Comparison of ENCODE assay signal across 10 mouse cellular contexts in genomic region chr9:53376820-53377219, GRCm38 (mm10). TPM values are rescaled to one million over a fixed set of nuclear protein-coding genes. Genes with fewer than 3 reads are reported as not detected.
DNase-seq lines count a peak whose midpoint lies in the region; ATAC-seq and TF ChIP-seq lines count a peak whose summit lies in the region.
"Had no signal": no experiment of that assay in that cellular context is flagged by ENCODE, and none has a peak within 500 bp of the region (broad histone marks: within the 10 kb centered on the region; RNA-seq: fewer than 3 reads in every experiment).

No protein-coding gene starts in this region.

- no peak overlapping the region for H3K27ac ChIP-seq in liver, adult 2 months (replicated peaks; ENCODE audit: insufficient read depth, low read depth, low read length)
- H3K27ac ChIP-seq in liver, embryonic 12.5 days, result no peak overlapping the region
- no peak overlapping the region for H3K27ac ChIP-seq in MEL (ENCODE audit: control insufficient read depth, low read depth, low read length)
- no peak overlapping the region for H3K27ac ChIP-seq in intestine, postnatal 0 days (ENCODE audit: low read depth, low read length)
- H3K27ac ChIP-seq: hindbrain, embryonic 14.5 days; limb, embryonic 10.5 days; midbrain, embryonic 12.5 days had no signal

- H3K4me3 ChIP-seq in liver, adult 2 months (ENCODE audit: insufficient read depth, low read depth, low read length), result no peak overlapping the region
- H3K4me3 ChIP-seq in liver, embryonic 12.5 days, result no peak overlapping the region
- H3K4me3 ChIP-seq in MEL (ENCODE audit: control insufficient read depth in 1 of 2, insufficient read depth in 1 of 2, low read depth in 2 of 2, low read length in 2 of 2), result no peak overlapping the region
- no peak overlapping the region for H3K4me3 ChIP-seq in intestine, postnatal 0 days (ENCODE audit: low read depth, low read length)
- H3K4me3 ChIP-seq: limb, embryonic 10.5 days; midbrain, embryonic 12.5 days had no signal

- no peak for TF ChIP-seq EP300 in MEL (IDR thresholded peaks at IDR 0.05; ENCODE audit: low read depth in 1 of 2, low read length in 2 of 2)

- WGBS in liver, adult 2 months, result 89% methylated on average over 13 of the region's 13 CpGs
- 66% methylated on average over 13 of the region's 13 CpGs for WGBS in liver, embryonic 12.5 days (ENCODE audit: insufficient replicate concordance)
- WGBS in intestine, postnatal 0 days, result 75% methylated on average over 13 of the region's 13 CpGs

- H3K27me3 ChIP-seq in liver, adult 2 months (ENCODE audit: control insufficient read depth, insufficient read depth, low read length), result no peaks in the 10 kb centered on the region
- no peaks in the 10 kb centered on the region for H3K27me3 ChIP-seq in liver, embryonic 12.5 days (replicated peaks)
- no peaks in the 10 kb centered on the region; a peak in 1 of 4 replicates for H3K27me3 ChIP-seq in MEL (ENCODE audit: control insufficient read depth in 1 of 2, insufficient read depth in 2 of 2, low read length in 2 of 2)
- H3K27me3 ChIP-seq in intestine, postnatal 0 days (replicated peaks; ENCODE audit: control insufficient read depth, insufficient read depth, low read length), result no peaks in the 10 kb centered on the region
- H3K27me3 ChIP-seq: midbrain, embryonic 12.5 days had no signal

- no peaks in the 10 kb centered on the region for H3K9me3 ChIP-seq in liver, embryonic 12.5 days (replicated peaks)
- no peaks in the 10 kb centered on the region for H3K9me3 ChIP-seq in MEL (replicated peaks; ENCODE audit: insufficient read depth, low read length)
- no peaks in the 10 kb centered on the region for H3K9me3 ChIP-seq in intestine, postnatal 0 days (ENCODE audit: control insufficient read depth)
- H3K9me3 ChIP-seq: limb, embryonic 10.5 days; midbrain, embryonic 12.5 days had no signal

- no peak for DNase-seq in liver, adult 2 months (ENCODE audit: extremely low read depth, low read depth, low spot score)
- peak; percentile 16 for DNase-seq in MEL (ENCODE audit: low read depth, low spot score)
- DNase-seq in thymus, postnatal 0 days (ENCODE audit: low spot score), result peak; percentile 35
- no peak for DNase-seq in embryo, embryonic 9.5 days (ENCODE audit: extremely low spot score)
- no peak for DNase-seq in urinary bladder, postnatal 36 days (ENCODE audit: low spot score in 2 of 2)

- peak; percentile 70 for TF ChIP-seq CTCF in liver, adult 2 months (IDR thresholded peaks at IDR 0.05; ENCODE audit: low read depth, low read length)
- TF ChIP-seq CTCF in MEL (IDR thresholded peaks at IDR 0.05 in 2 of 3, conservative IDR thresholded peaks at IDR 0.05 in 1 of 3; ENCODE audit: control insufficient read depth in 1 of 3, insufficient read depth in 1 of 3, low read depth in 2 of 3, low read length in 3 of 3, poor library complexity in 1 of 3, severe bottlenecking in 1 of 3), result peak in 2 of 3 experiments; percentile 49 to 58; a peak in 5 of 6 replicates
- peak; percentile 62 for TF ChIP-seq CTCF in intestine, postnatal 0 days (IDR thresholded peaks at IDR 0.05; ENCODE audit: low read depth)

- no peak for ATAC-seq in liver, embryonic 12.5 days
- ATAC-seq in intestine, postnatal 0 days, result peak; percentile 53

- H3K79me2 ChIP-seq in liver, adult 2 months (ENCODE audit: control insufficient read depth, insufficient read depth, low read length), result no peaks in the 10 kb centered on the region
- H3K79me2 ChIP-seq in MEL (ENCODE audit: control insufficient read depth, insufficient read depth, low read length, poor library complexity), result no peaks in the 10 kb centered on the region

- no peaks in the 10 kb centered on the region; the same call in 1 of the 2 replicates for H3K4me1 ChIP-seq in liver, adult 2 months (ENCODE audit: control insufficient read depth, insufficient read depth, low read length)
- 0 out of 2 replicates have a peak, but pooled peaks cover 5% of the 10 kb centered on the region for H3K4me1 ChIP-seq in liver, embryonic 12.5 days
- peaks cover 2 to 3% of the 10 kb centered on the region in 2 experiments; a peak in 2 of 4 replicates for H3K4me1 ChIP-seq in MEL (ENCODE audit: control insufficient read depth in 1 of 2, insufficient read depth in 2 of 2, low read length in 2 of 2)
- 0 out of 2 replicates have a peak, but pooled peaks cover 7% of the 10 kb centered on the region for H3K4me1 ChIP-seq in intestine, postnatal 0 days (replicated peaks; ENCODE audit: control insufficient read depth, insufficient read depth, low read length)
- H3K4me1 ChIP-seq: limb, embryonic 10.5 days; midbrain, embryonic 12.5 days had no signal

- peaks cover 34% of the 10 kb centered on the region for H3K36me3 ChIP-seq in liver, adult 2 months (ENCODE audit: control insufficient read depth, insufficient read depth, low read length)
- H3K36me3 ChIP-seq in liver, embryonic 12.5 days, result no peaks in the 10 kb centered on the region
- H3K36me3 ChIP-seq in MEL (ENCODE audit: control insufficient read depth in 1 of 2, insufficient read depth in 2 of 2, low read length in 2 of 2), result peaks cover 0 to 4% of the 10 kb centered on the region in 2 experiments; a peak in 2 of 4 replicates
- peaks cover 20% of the 10 kb centered on the region; the same call in 1 of the 2 replicates for H3K36me3 ChIP-seq in intestine, postnatal 0 days (ENCODE audit: control insufficient read depth, insufficient read depth)
- H3K36me3 ChIP-seq: limb, embryonic 10.5 days; midbrain, embryonic 12.5 days had no signal

- H3K4me2 ChIP-seq in liver, embryonic 12.5 days, result no peak overlapping the region
- H3K4me2 ChIP-seq in intestine, postnatal 0 days (replicated peaks; ENCODE audit: low read depth), result peak overlapping the region; percentile 6; the same call in 1 of the 2 replicates
- H3K4me2 ChIP-seq: hindbrain, embryonic 14.5 days; midbrain, embryonic 12.5 days had no signal

- no peak overlapping the region for H3K9ac ChIP-seq in liver, adult 2 months (ENCODE audit: low read depth, low read length)
- H3K9ac ChIP-seq in liver, embryonic 12.5 days, result no peak overlapping the region
- H3K9ac ChIP-seq in MEL (ENCODE audit: control insufficient read depth, low read depth, low read length, poor library complexity, severe bottlenecking), result no peak overlapping the region
- H3K9ac ChIP-seq in intestine, postnatal 0 days (ENCODE audit: low read depth, low read length), result no peak overlapping the region
- H3K9ac ChIP-seq: hindbrain, embryonic 14.5 days; midbrain, embryonic 12.5 days had no signal

- peak; percentile 4; the same call in 1 of the 2 replicates for TF ChIP-seq RAD21 in MEL (IDR thresholded peaks at IDR 0.05; ENCODE audit: low read depth, low read length)

- no peak for TF ChIP-seq POLR2A in liver, adult 2 months (IDR thresholded peaks at IDR 0.05; ENCODE audit: extremely low read depth, insufficient read depth, low read length)
- TF ChIP-seq POLR2A in MEL (IDR thresholded peaks at IDR 0.05; ENCODE audit: control insufficient read depth in 1 of 2, insufficient read depth in 1 of 2, low read depth in 1 of 2, low read length in 2 of 2, poor library complexity in 1 of 2), result no peak

TF ChIP-seq in MEL, 35 proteins besides CTCF, POLR2A, EP300 and RAD21:
- peak; percentile 45 for TF ChIP-seq SMC3 (IDR thresholded peaks at IDR 0.05; ENCODE audit: low read depth, low read length)
- no peak for TF ChIP-seq USF1 (IDR thresholded peaks at IDR 0.05; ENCODE audit: low read depth, low read length)
- TF ChIP-seq NRF1 (IDR thresholded peaks at IDR 0.05; ENCODE audit: insufficient read depth, low read depth, low read length, poor library complexity, severe bottlenecking), result no peak
- TF ChIP-seq JUND (IDR thresholded peaks at IDR 0.05; ENCODE audit: low read depth, low read length), result no peak
- TF ChIP-seq MAZ (IDR thresholded peaks at IDR 0.05; ENCODE audit: low read depth, low read length), result no peak
- TF ChIP-seq GATA1 (IDR thresholded peaks at IDR 0.05; ENCODE audit: low read depth, low read length), result no peak

RNA-seq across cellular contexts. Expression of gene Kdelc2, which starts 7.0 kb away (rescaled TPM):
- total RNA-seq in liver, adult 2 months (2014; rRNA removed), result 5.6 and 6.2 TPM in 2 replicates
- 2.0 and 2.4 TPM in 2 replicates for polyA plus RNA-seq in liver, adult 2 months (2012; rRNA removed)
- polyA plus RNA-seq in liver, embryonic 12.5 days (2016; fragmentation: Nextera tagmentation; extraction: Ambion mirVana), result 7.3 and 8.3 TPM in 2 replicates
- total RNA-seq in MEL (2012; rRNA removed), result 0.04 TPM in 1 of 2 replicates, not detected in the other
- under 1 TPM in 1 of 2 experiments, not detected in 1; 0.31 TPM for polyA plus RNA-seq in MEL (2012; ENCODE audit: insufficient read depth in 1 of 2, insufficient read length in 2 of 2, low read depth in 1 of 2, low replicate concordance in 2 of 2, missing spikeins in 1 of 2)
- 10.5 and 11.7 TPM in 2 replicates for polyA plus RNA-seq in intestine, postnatal 0 days (2015; fragmentation: Nextera tagmentation; extraction: Ambion mirVana)
- polyA plus RNA-seq in thymus, postnatal 0 days (2015; fragmentation: Nextera tagmentation; extraction: Ambion mirVana), result 4.3 and 4.6 TPM in 2 replicates

RNA-seq across cellular contexts. Expression of gene 4930550C14Rik, which starts 25.3 kb away (rescaled TPM):
- total RNA-seq in liver, adult 2 months (2014; rRNA removed), result 0.28 and 0.34 TPM in 2 replicates
- not detected in 2 replicates for polyA plus RNA-seq in liver, adult 2 months (2012; rRNA removed)
- 0.89 and 1.0 TPM in 2 replicates for polyA plus RNA-seq in liver, embryonic 12.5 days (2016; fragmentation: Nextera tagmentation; extraction: Ambion mirVana)
- 0.08 TPM in 1 of 2 replicates, not detected in the other for total RNA-seq in MEL (2012; rRNA removed)
- under 1 TPM in 1 of 2 experiments, not detected in 1; 0.08 TPM for polyA plus RNA-seq in MEL (2012; ENCODE audit: insufficient read depth in 1 of 2, insufficient read length in 2 of 2, low read depth in 1 of 2, low replicate concordance in 2 of 2, missing spikeins in 1 of 2)
- polyA plus RNA-seq in intestine, postnatal 0 days (2015; fragmentation: Nextera tagmentation; extraction: Ambion mirVana), result 0.26 and 0.58 TPM in 2 replicates
- polyA plus RNA-seq in thymus, postnatal 0 days (2015; fragmentation: Nextera tagmentation; extraction: Ambion mirVana), result 3.6 and 4.6 TPM in 2 replicates
- polyA plus RNA-seq: hindbrain, embryonic 14.5 days had no signal

Comparison
In these comparisons a context has a peak if more than half of its experiments do, and no peak if none do; other contexts are left out.
1. DNase-seq: peak in MEL (single experiment) and thymus, postnatal 0 days (single experiment); none in liver, adult 2 months (single experiment), embryo, embryonic 9.5 days (single experiment) and urinary bladder, postnatal 36 days (0 of 2).
2. Peak in every context shown above with its lines, with median percentiles within 50 percentile points of each other: CTCF ChIP-seq.